9 mouse cellular contexts compared by ENCODE assay signal in the genomic region with DNA sequence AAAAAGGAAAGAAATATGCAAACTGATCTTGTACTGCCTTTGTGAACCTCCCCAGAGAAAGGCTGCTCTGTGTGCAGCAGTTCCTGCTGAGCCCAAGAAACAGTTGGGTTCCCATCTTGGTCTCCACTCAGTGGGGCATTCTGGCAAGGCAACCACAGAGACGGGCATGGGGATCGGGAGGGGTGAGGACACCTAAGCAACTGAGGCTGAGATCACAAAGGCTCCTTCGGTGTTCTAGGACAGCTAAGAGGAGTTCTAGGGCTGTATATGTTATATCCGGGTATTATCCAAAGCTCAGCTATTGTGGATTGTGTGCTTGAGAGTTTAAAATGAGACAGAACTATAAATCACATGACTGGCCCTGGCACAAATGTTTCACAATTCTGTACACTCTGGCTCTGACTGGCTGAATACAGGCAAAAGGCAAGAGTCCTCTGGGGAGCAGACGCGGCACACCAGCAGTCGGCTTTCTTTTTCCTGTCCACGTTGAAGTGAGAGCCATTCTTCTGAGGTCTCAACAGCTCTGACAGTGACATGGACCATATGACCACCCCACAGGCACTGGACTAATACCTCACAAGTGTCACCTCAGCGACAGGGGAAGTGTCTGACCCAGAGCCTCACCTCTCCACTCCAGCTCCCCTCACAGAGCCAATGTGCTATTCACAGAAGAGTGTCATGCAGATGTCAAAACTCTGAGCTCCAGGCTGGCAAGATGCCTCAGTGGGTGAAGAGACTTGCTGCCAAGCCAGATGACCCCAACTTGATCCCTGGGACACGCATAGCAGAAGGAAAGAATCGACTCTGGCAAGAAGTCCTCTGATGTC.
DNase-seq lines count a peak whose midpoint lies in the region; ATAC-seq and TF ChIP-seq lines count a peak whose summit lies in the region.
"Had no signal": no experiment of that assay in that cellular context is flagged by ENCODE, and none has a peak within 500 bp of the region (broad histone marks: within the 10 kb centered on the region; RNA-seq: fewer than 3 reads in every experiment).

No protein-coding gene starts in this region.

- no peaks in the 10 kb centered on the region for H3K9me3 ChIP-seq in hindbrain, postnatal 0 days (ENCODE audit: low read length)
- no peaks in the 10 kb centered on the region for H3K9me3 ChIP-seq in hindbrain, embryonic 11.5 days (ENCODE audit: control insufficient read depth, low read length)
- H3K9me3 ChIP-seq: forebrain, embryonic 13.5 days had no signal

- no peak overlapping the region for H3K27ac ChIP-seq in hindbrain, postnatal 0 days
- no peak overlapping the region for H3K27ac ChIP-seq in hindbrain, embryonic 11.5 days (ENCODE audit: low read depth, low read length)
- H3K27ac ChIP-seq: forebrain, embryonic 13.5 days had no signal

- H3K36me3 ChIP-seq in hindbrain, postnatal 0 days (ENCODE audit: insufficient read depth, low read length), result no peaks in the 10 kb centered on the region
- H3K36me3 ChIP-seq in hindbrain, embryonic 11.5 days (ENCODE audit: control insufficient read depth, insufficient read depth, low read length), result no peaks in the 10 kb centered on the region

- H3K4me2 ChIP-seq in hindbrain, postnatal 0 days (ENCODE audit: low read depth, low read length), result no peak overlapping the region
- no peak overlapping the region for H3K4me2 ChIP-seq in hindbrain, embryonic 11.5 days (replicated peaks; ENCODE audit: low read depth, low read length)
- H3K4me2 ChIP-seq: forebrain, embryonic 13.5 days had no signal

- no peak for TF ChIP-seq CTCF in hindbrain, postnatal 0 days (IDR thresholded peaks at IDR 0.05; ENCODE audit: low read depth)

- no peak overlapping the region for H3K9ac ChIP-seq in hindbrain, postnatal 0 days (replicated peaks; ENCODE audit: low read length)
- H3K9ac ChIP-seq in hindbrain, embryonic 11.5 days (ENCODE audit: low read depth, low read length), result no peak overlapping the region
- H3K9ac ChIP-seq: forebrain, embryonic 13.5 days had no signal

- ATAC-seq in hindbrain, postnatal 0 days, result 0 out of 2 replicates have a peak, but pooled peaks have one; percentile 55
- ATAC-seq in hindbrain, embryonic 11.5 days (ENCODE audit: low FRiP score), result no peak
- ATAC-seq in granulocyte monocyte progenitor cell, adult 5-6 weeks (replicated peaks; ENCODE audit: poor library complexity, severe bottlenecking), result peak; percentile 37; the same call in 1 of the 2 replicates
- ATAC-seq: forebrain, embryonic 13.5 days had no signal

- no peak for DNase-seq in hindbrain, postnatal 0 days (ENCODE audit: low spot score)
- DNase-seq in hindbrain, embryonic 11.5 days (ENCODE audit: low spot score), result no peak
- DNase-seq in kidney, adult 18-20 months, result peak; percentile 42
- peak; percentile 45 for DNase-seq in lung, postnatal 25 days (ENCODE audit: low spot score)
- no peak for DNase-seq in layer of hippocampus, postnatal 36 days
- DNase-seq in layer of hippocampus, postnatal 14 days (ENCODE audit: low spot score in 2 of 2), result no peak
- DNase-seq in cerebellum, adult 11-12 months, result no peak

- H3K4me1 ChIP-seq in hindbrain, postnatal 0 days (ENCODE audit: insufficient read depth, low read length), result peaks cover 6% of the 10 kb centered on the region; the same call in 1 of the 2 replicates
- H3K4me1 ChIP-seq in hindbrain, embryonic 11.5 days (replicated peaks; ENCODE audit: control insufficient read depth, insufficient read depth, low read length), result peaks cover 6% of the 10 kb centered on the region; the same call in 1 of the 2 replicates

- WGBS in hindbrain, postnatal 0 days, result 43% methylated on average over 11 of the region's 11 CpGs
- 79% methylated on average over 11 of the region's 11 CpGs for WGBS in hindbrain, embryonic 11.5 days

- no peak overlapping the region for H3K4me3 ChIP-seq in hindbrain, postnatal 0 days (ENCODE audit: low read length)
- no peak overlapping the region for H3K4me3 ChIP-seq in hindbrain, embryonic 11.5 days (ENCODE audit: low read depth, low read length)
- H3K4me3 ChIP-seq: forebrain, embryonic 13.5 days had no signal

- no peaks in the 10 kb centered on the region for H3K27me3 ChIP-seq in hindbrain, postnatal 0 days (ENCODE audit: insufficient read depth, low read length)
- H3K27me3 ChIP-seq in hindbrain, embryonic 11.5 days (ENCODE audit: control insufficient read depth, insufficient read depth, low read length), result no peaks in the 10 kb centered on the region
- H3K27me3 ChIP-seq: forebrain, embryonic 13.5 days had no signal

Comparison
In these comparisons a context has a peak if more than half of its experiments do, and no peak if none do; other contexts are left out.
1. DNase-seq: peak in kidney, adult 18-20 months (single experiment) and lung, postnatal 25 days (single experiment); none in hindbrain, postnatal 0 days (single experiment), hindbrain, embryonic 11.5 days (single experiment), layer of hippocampus, postnatal 36 days (0 of 2), layer of hippocampus, postnatal 14 days (0 of 2) and cerebellum, adult 11-12 months (single experiment).